Mouse (Mus musculus): Measurements from ENCODE around the gene Fcamr. TPM values are rescaled to one million over a fixed set of nuclear protein-coding genes. Genes with fewer than 3 reads are reported as not detected.
A peak's percentile ranks its signal among the peaks of the same experiment; 100 is the strongest.

Gene Fcamr
- polyA plus RNA-seq, 1 experiment from 2014 or later, result 0.17 TPM

- H3K4me2 ChIP-seq (replicated peaks; ENCODE audit: low read depth), result no peak overlapping the region
- H3K27ac ChIP-seq (ENCODE audit: low read depth, low read length), result no peak overlapping the region
- H3K4me1 ChIP-seq (replicated peaks; ENCODE audit: control insufficient read depth, insufficient read depth, low read length), result no peaks in the 10 kb centered on the region
- WGBS, result 70% methylated on average over 3 of the region's 3 CpGs
- no peak for ATAC-seq
- no peaks in the 10 kb centered on the region for H3K36me3 ChIP-seq (ENCODE audit: control insufficient read depth, insufficient read depth)
- no peak overlapping the region for H3K9ac ChIP-seq (ENCODE audit: low read depth, low read length)
- H3K4me3 ChIP-seq (ENCODE audit: low read depth, low read length), result no peak overlapping the region
- no peaks in the 10 kb centered on the region for H3K9me3 ChIP-seq (ENCODE audit: control insufficient read depth)
- no peaks in the 10 kb centered on the region for H3K27me3 ChIP-seq (replicated peaks; ENCODE audit: control insufficient read depth, insufficient read depth, low read length)
- no peak for TF ChIP-seq CTCF (IDR thresholded peaks at IDR 0.05; ENCODE audit: low read depth)
These were observed 20.8 kb upstream of the Fcamr start for GRCm38 (mm10) chr1:130779867-130780266.

DNA sequence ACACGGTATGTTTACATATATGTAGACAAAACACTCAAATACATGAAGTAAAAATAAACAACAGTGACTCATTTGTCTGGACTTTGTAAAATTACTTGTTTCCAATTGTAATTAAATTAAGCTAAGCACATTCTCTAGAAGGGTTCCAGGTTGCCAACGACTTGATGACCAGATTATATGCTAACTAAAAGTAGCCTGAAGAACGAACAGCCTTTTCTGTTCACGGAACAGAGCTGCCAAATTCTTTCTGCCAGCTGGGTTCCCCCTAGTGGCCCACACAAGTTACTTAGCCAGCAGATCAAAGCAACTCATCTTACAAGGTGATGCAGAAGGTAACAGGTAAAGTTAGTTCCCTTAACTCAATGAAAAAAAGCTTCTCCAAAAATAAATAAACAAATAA, 16.6 kb upstream of the Fcamr start:
- H3K4me1 ChIP-seq (replicated peaks; ENCODE audit: control insufficient read depth, insufficient read depth, low read length), result no peaks in the 10 kb centered on the region
- H3K4me3 ChIP-seq (ENCODE audit: low read depth, low read length), result no peak overlapping the region
- no peaks in the 10 kb centered on the region for H3K27me3 ChIP-seq (replicated peaks; ENCODE audit: control insufficient read depth, insufficient read depth, low read length)
- no peak overlapping the region for H3K27ac ChIP-seq (ENCODE audit: low read depth, low read length)
- WGBS, result 15% methylated on average over 4 of the region's 4 CpGs
- peak; percentile 77 for TF ChIP-seq CTCF (IDR thresholded peaks at IDR 0.05; ENCODE audit: low read depth)
- no peak overlapping the region for H3K9ac ChIP-seq (ENCODE audit: low read depth, low read length)
- no peak for ATAC-seq
- no peaks in the 10 kb centered on the region for H3K36me3 ChIP-seq (ENCODE audit: control insufficient read depth, insufficient read depth)
- no peaks in the 10 kb centered on the region for H3K9me3 ChIP-seq (ENCODE audit: control insufficient read depth)
- H3K4me2 ChIP-seq (replicated peaks; ENCODE audit: low read depth), result no peak overlapping the region

DNA sequence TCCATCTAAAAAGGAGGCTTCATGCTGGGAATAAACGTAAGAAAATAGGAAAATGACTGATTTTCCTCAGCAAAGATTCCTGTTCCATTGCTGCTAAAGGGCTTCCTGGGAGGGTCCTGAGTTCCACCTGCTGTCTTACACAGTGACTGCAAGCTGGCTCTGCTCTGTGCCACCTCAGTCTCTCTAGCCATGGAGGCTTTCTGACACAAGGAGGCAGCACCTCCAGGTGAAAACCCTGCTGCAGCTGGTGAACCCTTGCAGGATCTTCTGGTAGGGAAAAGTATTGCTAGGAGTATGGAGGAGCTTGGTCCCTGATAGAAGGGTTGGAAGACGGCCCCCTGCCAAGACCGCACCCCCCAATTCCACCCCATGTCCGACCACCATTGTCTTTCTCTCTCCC, 13.7 kb upstream of the Fcamr start:
- Histone ChIP-seq H3K36me3 (ENCODE audit: control insufficient read depth, insufficient read depth) (no peaks in the 10 kb centered on the region), H3K4me3 (ENCODE audit: low read depth, low read length) (no peak overlapping the region), H3K4me1 (replicated peaks; ENCODE audit: control insufficient read depth, insufficient read depth, low read length) (no peaks in the 10 kb centered on the region), H3K9me3 (ENCODE audit: control insufficient read depth) (no peaks in the 10 kb centered on the region), H3K27me3 (replicated peaks; ENCODE audit: control insufficient read depth, insufficient read depth, low read length) (no peaks in the 10 kb centered on the region), H3K9ac (ENCODE audit: low read depth, low read length) (no peak overlapping the region), H3K4me2 (replicated peaks; ENCODE audit: low read depth) (no peak overlapping the region), H3K27ac (ENCODE audit: low read depth, low read length) (no peak overlapping the region)
- 23% methylated on average over 4 of the region's 4 CpGs for WGBS
- peak; percentile 81 for TF ChIP-seq CTCF (IDR thresholded peaks at IDR 0.05; ENCODE audit: low read depth)
- ATAC-seq, result peak; percentile 68

DNA sequence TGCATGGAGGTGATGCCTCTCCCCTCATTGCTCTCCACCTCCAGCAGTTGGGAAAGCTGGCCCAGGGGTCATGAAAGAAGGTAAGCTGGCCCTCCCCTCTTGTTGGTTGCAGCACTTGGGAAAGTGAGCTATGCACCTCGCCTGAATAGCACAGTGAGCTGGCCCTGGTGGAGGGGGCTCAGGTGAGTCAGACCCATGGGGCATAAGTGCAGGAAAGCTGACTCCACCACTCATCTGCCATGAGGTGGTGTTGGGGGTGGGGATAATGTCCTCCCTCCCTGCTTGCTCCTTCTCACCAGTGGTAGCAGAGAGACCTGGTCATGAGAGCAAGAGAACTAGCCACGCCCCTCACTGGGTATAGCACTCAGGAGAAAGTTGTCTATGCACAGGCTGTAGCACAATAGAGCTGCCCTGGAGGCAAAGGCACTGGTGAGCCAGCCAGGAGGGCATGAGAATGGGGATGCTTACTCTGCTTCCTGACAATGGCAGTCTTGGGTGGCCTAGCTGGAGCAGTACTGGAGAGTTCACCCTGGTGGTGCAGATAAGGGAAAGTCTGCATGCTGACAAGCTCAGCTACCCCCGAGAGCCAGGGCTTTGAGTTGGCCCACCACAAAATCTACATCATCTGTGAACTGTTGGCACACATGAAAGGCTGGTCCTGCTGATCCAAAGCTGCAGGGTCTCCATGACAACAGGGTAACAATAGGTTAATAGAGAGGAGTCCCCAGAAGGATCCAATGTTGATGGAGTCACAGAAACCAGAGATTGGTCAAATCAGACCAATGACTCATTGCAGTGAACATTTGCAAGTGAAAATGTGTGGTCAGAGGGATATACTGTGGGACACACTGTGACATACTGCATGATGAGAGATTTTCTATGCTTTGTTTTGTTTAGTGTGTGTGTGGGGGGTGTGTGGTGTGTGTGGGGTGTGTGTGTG, 10.9 kb upstream of the Fcamr start:
- Histone ChIP-seq H3K4me1 (replicated peaks; ENCODE audit: control insufficient read depth, insufficient read depth, low read length) (no peaks in the 10 kb centered on the region), H3K9me3 (ENCODE audit: control insufficient read depth) (no peaks in the 10 kb centered on the region), H3K9ac (ENCODE audit: low read depth, low read length) (no peak overlapping the region), H3K27ac (ENCODE audit: low read depth, low read length) (no peak overlapping the region), H3K27me3 (replicated peaks; ENCODE audit: control insufficient read depth, insufficient read depth, low read length) (no peaks in the 10 kb centered on the region), H3K36me3 (ENCODE audit: control insufficient read depth, insufficient read depth) (no peaks in the 10 kb centered on the region), H3K4me2 (replicated peaks; ENCODE audit: low read depth) (no peak overlapping the region), H3K4me3 (ENCODE audit: low read depth, low read length) (no peak overlapping the region)
- no peak for TF ChIP-seq CTCF (IDR thresholded peaks at IDR 0.05; ENCODE audit: low read depth)
- 83% methylated on average over 3 of the region's 3 CpGs for WGBS
- 0 out of 2 replicates have a peak, but pooled peaks have one; percentile 13 for ATAC-seq

GRCm38 (mm10) chr1:130795331-130795730, 5.4 kb upstream of the Fcamr start:
- TF ChIP-seq CTCF (IDR thresholded peaks at IDR 0.05; ENCODE audit: low read depth), result no peak
- Histone ChIP-seq H3K27ac (ENCODE audit: low read depth, low read length) (no peak overlapping the region), H3K36me3 (ENCODE audit: control insufficient read depth, insufficient read depth) (no peaks in the 10 kb centered on the region), H3K4me2 (replicated peaks; ENCODE audit: low read depth) (no peak overlapping the region), H3K4me3 (ENCODE audit: low read depth, low read length) (no peak overlapping the region), H3K9ac (ENCODE audit: low read depth, low read length) (no peak overlapping the region), H3K27me3 (replicated peaks; ENCODE audit: control insufficient read depth, insufficient read depth, low read length) (no peaks in the 10 kb centered on the region), H3K4me1 (replicated peaks; ENCODE audit: control insufficient read depth, insufficient read depth, low read length) (no peaks in the 10 kb centered on the region), H3K9me3 (ENCODE audit: control insufficient read depth) (no peaks in the 10 kb centered on the region)
- no peak for ATAC-seq
- 85% methylated on average over 2 of the region's 2 CpGs for WGBS

DNA sequence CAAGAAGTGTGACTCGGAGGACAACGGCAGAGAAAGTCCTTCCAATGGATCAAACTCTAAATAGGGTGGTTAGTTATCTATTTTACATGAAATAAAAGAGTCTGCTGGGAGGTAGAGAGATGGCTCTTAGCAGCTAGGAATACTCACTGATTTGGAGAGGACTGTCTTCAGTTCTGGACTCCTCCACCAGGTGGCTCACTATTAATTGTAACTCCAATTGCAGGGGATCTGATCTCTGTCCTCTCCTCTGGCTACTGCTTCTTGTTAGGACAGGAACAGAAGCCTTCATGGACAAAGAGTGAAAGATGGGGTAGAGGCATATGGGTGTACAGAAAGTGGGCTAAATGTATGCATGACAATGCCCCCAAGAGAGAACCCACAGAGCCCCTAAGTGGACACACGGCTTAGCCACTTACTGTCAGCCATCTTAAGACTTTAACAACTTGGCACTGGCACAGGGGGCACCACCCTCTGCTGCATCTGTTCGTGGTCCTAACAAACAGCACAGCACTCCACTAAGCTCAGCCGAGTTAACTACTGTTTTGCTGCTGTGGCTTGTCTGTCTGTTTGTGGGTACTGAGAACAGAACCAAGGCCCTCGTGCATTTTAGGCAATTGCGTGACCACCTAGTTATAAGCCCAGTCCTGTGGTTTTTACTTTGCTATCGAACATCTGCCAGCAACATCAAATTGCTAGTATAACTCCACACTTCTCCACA, 3.6 kb upstream of the Fcamr start:
- Histone ChIP-seq H3K36me3 (ENCODE audit: control insufficient read depth, insufficient read depth) (no peaks in the 10 kb centered on the region), H3K9me3 (ENCODE audit: control insufficient read depth) (no peaks in the 10 kb centered on the region), H3K4me1 (replicated peaks; ENCODE audit: control insufficient read depth, insufficient read depth, low read length) (no peaks in the 10 kb centered on the region), H3K4me2 (replicated peaks; ENCODE audit: low read depth) (no peak overlapping the region), H3K9ac (ENCODE audit: low read depth, low read length) (no peak overlapping the region), H3K27ac (ENCODE audit: low read depth, low read length) (no peak overlapping the region), H3K4me3 (ENCODE audit: low read depth, low read length) (no peak overlapping the region), H3K27me3 (replicated peaks; ENCODE audit: control insufficient read depth, insufficient read depth, low read length) (no peaks in the 10 kb centered on the region)
- ATAC-seq, result no peak
- peak; percentile 78 for TF ChIP-seq CTCF (IDR thresholded peaks at IDR 0.05; ENCODE audit: low read depth)
- WGBS, result 79% methylated on average over 8 of the region's 8 CpGs
